Mouse (Mus musculus) left cerebral cortex, postnatal 25 days (tissue): ENCODE results near the gene Gm5788. TPM values are rescaled to one million over a fixed set of nuclear protein-coding genes. Genes with fewer than 3 reads are reported as not detected.
"Not testable (repeated sequence)": the region's sequence is repeated elsewhere in the genome, so short reads cannot be mapped to it uniquely, and the experiment has no call there.

Experiments used
- DNase-seq, 2 experiments: peaks; one replicate each; pipeline ENCODE4 v3.0.0; 2022; ENCODE audit warnings: low spot score in 2 of 2, mixed read lengths in 1 of 2
- intact Hi-C: fragments of 180-260 bp; cut with DNase I; formaldehyde crosslinking; loops from one replicate; pipeline ENCODE4 v1.15.1; 2025
- total RNA-seq, 2 experiments: library from RNA; stranded (reverse); gene quantifications; 2 replicates each; pipeline ENCODE4 v1.2.3; 2021

Gene Gm5788
- total RNA-seq = not detected

DNA sequence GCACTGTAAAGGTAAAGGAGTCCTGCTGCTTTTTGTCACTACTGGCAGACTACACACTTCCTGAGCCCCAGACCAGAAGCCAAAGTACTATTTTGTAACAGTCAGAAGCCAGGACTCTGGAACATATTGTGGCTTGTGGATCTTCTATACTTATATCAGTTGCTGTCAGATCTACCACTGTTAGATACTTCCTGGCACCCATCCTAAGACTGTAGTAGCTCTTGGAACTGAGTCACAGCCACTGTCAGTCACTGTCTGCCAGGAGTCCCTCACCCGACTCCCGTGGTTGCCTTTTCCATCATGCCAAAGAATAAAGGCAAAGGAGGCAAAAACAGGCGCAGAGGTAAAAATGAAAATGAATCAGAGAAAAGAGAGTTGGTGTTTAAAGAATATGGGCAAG is at the start of gene Gm5788:
TSS of gene Gm5788 (plus strand) at position 301 of the 400 bp plus-strand sequence.
- DNase-seq = not testable (repeated sequence)

DNA sequence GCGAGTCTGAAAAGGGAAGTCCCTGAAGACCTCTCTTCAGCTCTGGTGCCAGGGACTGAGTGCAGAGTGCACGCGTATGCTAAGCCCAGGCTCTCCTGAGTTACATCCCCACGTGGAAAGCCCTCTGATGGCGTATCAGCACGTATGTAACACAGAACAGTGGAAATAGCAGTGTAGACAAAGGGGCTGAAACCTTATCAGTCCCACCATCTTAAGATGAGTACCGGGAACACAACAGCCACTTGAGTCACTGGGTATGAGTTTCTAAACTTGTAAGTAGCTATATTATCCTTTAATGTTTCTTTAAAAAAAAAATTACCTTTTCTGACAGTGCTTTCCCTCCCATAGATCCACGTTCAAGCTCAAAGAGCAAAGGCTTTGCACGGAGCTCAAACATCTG is 45.1 kb upstream of the Gm5788 start:
- no peak for DNase-seq
- intact Hi-C loops = loop anchor here (10.0 kb wide), 1 partner anchor 185 kb away; the partner anchor contains the start of genes Ahsa1 and Vipas39

More for the DNA sequence above, at the start of gene Gm5788:
- intact Hi-C loops = not testable (repeated sequence)

DNA sequence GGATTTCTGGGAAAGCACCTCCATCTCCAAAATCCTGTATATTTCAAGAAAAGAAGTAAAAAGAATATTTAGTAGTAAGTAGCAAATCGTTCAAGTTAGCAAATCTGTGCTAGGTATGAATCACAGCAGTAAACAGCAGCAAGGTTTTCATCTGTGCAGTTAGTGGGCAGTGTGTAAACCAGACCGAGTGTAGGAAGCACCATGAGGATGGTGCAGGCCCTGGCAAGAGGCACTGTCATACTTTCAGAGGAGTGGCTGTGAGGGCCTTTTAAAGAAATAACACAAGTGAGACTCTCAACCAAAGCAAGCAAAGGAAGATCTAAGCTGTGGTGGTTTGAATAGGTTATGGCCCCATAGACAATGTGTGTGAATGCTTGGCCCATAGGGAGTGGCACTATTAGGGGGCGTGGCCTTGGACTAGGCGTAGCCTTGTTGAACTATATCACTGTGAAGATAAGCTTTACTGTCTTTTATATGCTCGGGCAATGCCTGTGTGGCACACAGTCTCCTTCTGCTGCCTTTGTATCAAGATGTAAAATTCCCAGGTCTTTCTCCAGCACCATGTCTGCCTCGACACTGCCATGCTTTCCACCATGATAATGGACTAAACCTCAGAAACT is 29.7 kb upstream of the Gm5788 start:
- intact Hi-C loops = no loop called here
- no peak for DNase-seq

DNA sequence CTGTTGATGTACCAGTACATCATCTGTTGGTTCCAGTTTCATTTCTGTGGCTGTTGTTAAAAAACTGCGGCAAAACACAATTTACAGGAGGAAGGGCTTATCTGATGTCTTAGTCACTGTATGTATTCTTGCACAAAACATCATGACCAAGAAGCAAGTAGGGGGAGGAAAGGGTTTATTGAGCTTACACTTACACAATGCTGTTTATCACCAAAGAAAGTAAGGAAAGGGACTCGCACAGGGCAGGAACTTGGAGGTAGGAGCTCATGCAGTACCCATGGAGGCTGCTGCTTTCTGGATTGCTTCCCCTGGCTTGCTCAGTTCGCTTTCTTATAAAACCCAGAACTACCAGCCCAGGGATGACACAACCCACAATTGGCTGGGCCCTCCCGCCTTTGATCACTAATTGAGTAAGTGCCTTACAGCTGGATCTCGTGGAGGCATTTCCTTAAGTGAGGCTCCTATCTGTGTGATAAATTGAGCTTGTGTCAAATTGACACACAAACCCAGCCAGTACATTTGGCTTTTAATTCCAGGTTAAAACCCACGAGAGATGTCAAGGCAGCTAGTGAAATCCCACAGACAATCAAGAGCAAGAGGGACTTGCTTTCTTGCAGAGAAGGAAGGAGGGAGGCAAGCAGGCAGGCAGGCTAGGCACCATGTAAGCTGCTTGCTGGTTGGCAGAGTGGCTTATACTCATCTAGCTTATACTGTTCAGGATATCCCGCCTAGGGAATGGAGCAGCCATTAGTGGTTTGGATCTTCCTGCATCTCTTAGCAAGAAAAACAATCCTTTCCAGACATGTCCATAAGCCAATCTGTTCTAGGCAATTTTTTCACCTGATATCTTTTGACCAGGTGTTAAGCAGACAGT is 24.0 kb upstream of the Gm5788 start:
- no peak for DNase-seq
- intact Hi-C loops = no loop called here

DNA sequence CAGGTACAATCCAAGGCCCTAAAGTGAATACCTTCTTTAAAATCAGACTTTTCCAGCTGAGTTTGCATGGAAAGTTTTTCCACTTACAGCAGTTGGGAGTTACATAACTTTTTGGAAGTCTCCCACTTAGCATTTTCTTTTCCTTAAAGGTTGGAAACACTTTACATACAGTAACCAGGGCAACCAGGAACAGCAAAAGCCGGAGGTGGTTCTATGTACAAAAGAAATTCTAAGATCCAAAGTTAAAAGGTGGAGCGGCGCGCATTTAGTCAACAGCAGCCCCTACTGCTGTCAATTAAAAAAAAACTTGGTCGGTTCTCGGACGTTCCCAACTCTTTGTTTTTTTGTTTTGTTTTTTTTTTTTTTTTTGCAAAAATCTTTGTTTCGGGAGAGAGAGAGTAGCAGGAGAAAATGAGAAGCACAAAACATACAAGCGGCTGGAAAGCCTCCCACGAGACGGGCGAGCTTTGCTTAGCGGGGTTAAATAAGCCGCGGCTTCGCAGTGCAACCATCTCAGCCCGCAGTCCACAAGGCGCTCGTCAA is 23.0 kb upstream of the Gm5788 start:
- intact Hi-C loops = no loop called here
- peak; percentile 22 to 79 for DNase-seq

DNA sequence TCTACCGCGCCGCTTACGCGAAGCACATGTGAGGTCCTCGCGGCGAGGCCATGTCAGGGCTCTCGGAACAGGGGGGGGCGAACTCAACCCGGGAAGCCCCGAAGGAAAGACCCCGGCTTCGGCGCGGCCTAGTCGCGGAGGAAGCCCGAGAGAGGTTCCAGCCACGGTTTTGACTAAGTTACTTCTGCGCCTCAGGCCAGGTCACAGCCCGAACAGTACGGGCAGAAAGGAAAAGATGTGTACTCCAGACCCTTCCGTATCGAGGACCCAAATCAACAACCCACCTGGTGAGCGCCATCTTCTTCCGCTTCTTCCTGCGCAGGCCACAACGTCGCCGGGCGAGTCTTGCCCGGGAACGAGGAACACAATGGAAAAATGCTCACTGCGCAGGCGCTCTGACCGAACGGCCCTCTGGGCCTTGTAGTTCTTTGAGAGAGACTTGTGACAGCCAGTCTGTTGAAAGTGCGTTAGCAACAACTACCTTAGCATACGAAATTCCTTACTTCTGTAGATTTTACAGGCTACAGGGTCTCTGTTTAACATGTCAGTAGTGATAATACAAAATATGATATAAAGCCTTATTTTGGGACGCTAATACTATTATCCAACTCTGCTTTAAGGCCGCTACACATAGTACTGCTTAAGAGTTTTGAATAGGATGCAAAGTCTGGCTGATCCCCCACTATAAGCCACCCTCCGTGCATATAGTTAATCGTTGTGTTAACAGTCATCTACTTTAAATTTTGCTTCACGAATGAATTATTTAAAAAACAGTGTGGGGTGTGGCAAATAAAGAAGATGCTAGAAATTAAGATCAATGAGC is 22.3 kb upstream of the Gm5788 start, which contains the start of gene Snw1:
TSS of gene Snw1 (minus strand) at position 311 of the 823 bp plus-strand sequence.
- intact Hi-C loops = loop anchor here (1.0 kb wide), 1 partner anchor 84 kb away; the partner anchor contains the start of gene Sptlc2
- DNase-seq = peak; percentile 94 to 98

DNA sequence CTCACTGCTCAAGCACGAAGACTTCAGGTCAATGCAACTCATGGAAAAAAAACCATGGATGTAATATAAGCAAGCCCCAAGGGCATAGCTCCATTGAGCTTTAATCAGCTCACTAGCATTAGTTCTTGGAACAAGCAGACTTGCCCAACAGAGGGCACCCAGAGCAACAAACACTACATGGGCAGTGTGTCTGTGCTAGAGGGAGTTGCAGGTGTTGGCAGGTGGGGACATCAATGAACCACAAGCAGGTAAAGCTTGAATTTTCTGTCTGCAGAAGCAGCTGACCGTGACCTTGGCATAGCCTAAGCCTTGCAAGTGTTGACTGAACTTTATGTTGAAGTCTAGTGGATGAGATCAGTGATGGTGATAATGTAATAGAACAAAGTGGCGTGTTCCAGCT is 19.8 kb upstream of the Gm5788 start:
- DNase-seq = no peak
- intact Hi-C loops = no loop called here

DNA sequence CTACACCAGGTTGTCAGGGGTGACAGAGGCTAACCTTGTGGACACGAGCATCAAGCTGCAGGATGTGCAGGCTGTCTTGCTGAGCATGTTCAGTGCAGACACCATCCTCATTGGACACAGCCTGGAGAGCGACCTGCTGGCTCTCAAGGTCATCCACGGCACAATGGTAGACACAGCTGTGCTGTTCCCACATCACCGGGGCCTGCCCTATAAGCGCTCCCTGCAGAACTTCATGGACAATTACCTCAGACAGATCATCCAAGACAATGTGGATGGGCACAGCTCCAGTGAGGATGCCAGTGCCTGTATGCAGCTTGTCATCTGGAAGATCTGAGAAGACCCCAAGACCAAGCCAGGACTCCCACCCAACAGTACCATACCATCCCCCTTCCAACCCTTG is 12.0 kb upstream of the Gm5788 start:
- DNase-seq = not testable (repeated sequence)
- intact Hi-C loops = loop anchor here (2.0 kb wide), 1 partner anchor 304 kb away; no protein-coding TSS in a partner anchor

DNA sequence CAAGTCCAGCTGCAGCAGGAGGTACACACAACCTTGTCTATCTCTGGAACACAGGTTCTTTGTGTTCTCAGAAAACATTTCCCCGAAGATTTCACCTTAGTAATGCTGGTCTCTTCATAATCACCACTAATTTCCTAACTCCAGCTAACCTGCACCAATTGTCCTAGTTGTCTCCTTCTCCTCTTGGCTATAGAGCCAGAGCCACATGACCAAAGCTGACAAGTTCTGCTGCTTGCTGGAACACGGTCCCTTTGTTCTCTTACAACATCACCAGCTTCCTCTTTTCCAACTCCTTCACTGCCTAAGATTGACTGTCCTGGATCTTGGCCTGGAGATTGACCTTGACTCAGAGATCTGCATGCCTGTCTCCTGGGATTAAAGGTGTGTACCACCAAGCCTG is 5.8 kb upstream of the Gm5788 start:
- intact Hi-C loops, DNase-seq: not testable (repeated sequence)

DNA sequence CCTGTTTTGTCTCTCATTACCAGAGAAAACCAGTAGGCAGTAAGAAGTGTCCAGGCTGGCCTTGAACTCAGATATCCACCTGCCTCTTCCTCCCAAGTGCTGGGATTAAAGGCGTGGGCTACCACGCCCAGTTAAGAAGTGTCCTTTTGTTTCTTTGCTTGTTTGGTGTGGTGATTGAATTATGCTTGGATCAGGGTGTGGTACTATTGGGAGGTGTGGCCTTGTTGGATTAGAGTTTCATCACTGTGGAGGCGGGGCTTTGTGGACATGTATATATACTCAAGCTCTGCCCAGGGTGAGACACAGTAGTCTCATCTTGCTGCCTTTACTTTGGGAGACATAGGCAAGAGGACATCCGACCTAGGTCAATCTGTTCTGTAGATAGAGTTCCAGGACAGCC is 19.5 kb downstream of the Gm5788 start, which contains the start of gene Gm8300:
TSS of gene Gm8300 (plus strand) at position 301 of the 400 bp plus-strand sequence.
- DNase-seq, intact Hi-C loops: not testable (repeated sequence)

DNA sequence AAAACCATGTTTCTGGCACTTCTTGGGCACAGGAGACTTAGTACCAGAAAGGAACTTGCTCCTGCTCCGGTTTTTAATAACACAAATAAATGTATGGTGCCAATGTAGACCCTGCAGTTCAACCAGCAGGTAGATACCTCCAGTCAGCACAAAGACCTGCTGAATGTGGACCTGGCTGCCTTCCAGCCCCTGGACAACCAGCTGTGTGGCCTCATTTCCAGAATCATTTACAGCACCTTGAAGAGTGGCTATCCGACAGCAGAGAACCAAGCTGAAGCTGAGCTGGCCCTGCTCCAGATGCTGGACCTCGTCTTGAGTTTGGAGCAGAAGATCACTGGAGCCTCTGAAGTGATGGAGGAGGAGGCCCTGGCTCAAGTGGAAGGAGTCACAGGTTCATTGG is 25.1 kb downstream of the Gm5788 start:
- DNase-seq, intact Hi-C loops: not testable (repeated sequence)

DNA sequence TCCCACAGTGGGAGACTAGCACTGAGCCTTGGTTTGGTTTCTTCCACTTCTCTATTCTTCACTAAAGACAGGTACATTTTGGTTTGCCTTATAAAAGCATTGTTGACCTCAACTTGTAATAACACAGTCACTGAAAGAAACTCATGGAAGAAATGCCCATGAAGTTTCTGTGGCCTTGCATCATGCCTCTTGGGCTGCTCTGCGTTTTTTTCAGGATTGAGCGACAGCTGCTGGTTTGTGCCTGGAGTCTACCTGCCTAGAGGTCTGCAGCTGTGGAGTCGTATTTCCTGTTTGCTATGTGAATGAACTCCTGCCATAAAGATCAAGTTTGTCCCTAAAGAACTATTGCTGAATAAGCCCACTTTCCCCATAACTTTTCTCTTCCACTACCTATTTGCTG is 49.4 kb downstream of the Gm5788 start:
- DNase-seq = no peak
- intact Hi-C loops = no loop called here

Other genes with a start within 250 kb of the Gm5788 start
- gene Vipas39, start 228.5 kb upstream of the Gm5788 start, total RNA-seq = 10 to 100 TPM; 52.7 to 54.4 TPM
- 100 to 1,000 TPM; 173 to 176 TPM for gene Ahsa1, start 228.2 kb upstream of the Gm5788 start, total RNA-seq
- under 1 TPM; 0.18 to 0.43 TPM for gene Ism2, start 195.0 kb upstream of the Gm5788 start, total RNA-seq
- 10 to 100 TPM; 35.3 to 37.9 TPM for gene Sptlc2, start 106.4 kb upstream of the Gm5788 start, total RNA-seq
- gene Slirp, start 50.8 kb upstream of the Gm5788 start, total RNA-seq = 10 to 100 TPM; 89.2 to 93.5 TPM
- 10 to 100 TPM; 16.5 to 16.8 TPM for gene Alkbh1, start 50.7 kb upstream of the Gm5788 start, total RNA-seq
- 10 to 100 TPM; 63.7 to 73.1 TPM for gene Snw1, start 22.4 kb upstream of the Gm5788 start, total RNA-seq
- not detected for gene Gm8300, start 19.6 kb downstream of the Gm5788 start, total RNA-seq
- not detected for gene Oog1, start 108.0 kb downstream of the Gm5788 start, total RNA-seq
- gene Gm4027, start 124.1 kb downstream of the Gm5788 start, total RNA-seq = not detected
- gene Gm16381, start 149.9 kb downstream of the Gm5788 start, total RNA-seq = not detected